Mouse (Mus musculus): ENCODE measurements around the gene Chrne.

GRCm38 (mm10) chr11:70637764-70638163 lies 18.7 kb upstream of the Chrne start:
- no peak for TF ChIP-seq CTCF (IDR thresholded peaks at IDR 0.05; ENCODE audit: low read depth, low read length)
- TF ChIP-seq POLR2A (IDR thresholded peaks at IDR 0.05; ENCODE audit: insufficient read depth, low read length): no peak
- no peak for TF ChIP-seq EP300 (IDR thresholded peaks at IDR 0.05; ENCODE audit: insufficient read depth, low read depth, low read length)

Measured in ES-Bruce4 (cell line).